Mouse (Mus musculus): ENCODE measurements around the gene Cc2d2b. TPM values are rescaled to one million over a fixed set of nuclear protein-coding genes. Genes with fewer than 3 reads are reported as not detected.

Cc2d2b gene
- polyA plus RNA-seq, 1 experiment from 2014 or later = 0.55 TPM

- Histone ChIP-seq H3K27ac (no peak overlapping the region), H3K4me3 (no peak overlapping the region), H3K9me3 (no peaks in the 10 kb centered on the region), H3K4me1 (replicated peaks) (no peaks in the 10 kb centered on the region), H3K36me3 (no peaks in the 10 kb centered on the region), H3K27me3 (ENCODE audit: insufficient read depth, poor library complexity, severe bottlenecking) (no peaks in the 10 kb centered on the region)
- WGBS = 88% methylated on average over 4 of the region's 4 CpGs
- no peak for DNase-seq (ENCODE audit: low spot score)
Observed at GRCm38 (mm10) chr19:40728213-40728612, 20.3 kb upstream of the Cc2d2b start.

- H3K27ac ChIP-seq = no peak overlapping the region
- no peaks in the 10 kb centered on the region for H3K4me1 ChIP-seq (replicated peaks)
Observed at GRCm38 (mm10) chr19:40728732-40729420, 19.7 kb upstream of the Cc2d2b start.

GRCm38 (mm10) chr19:40733409-40733808, 15.1 kb upstream of the Cc2d2b start:
- 83% methylated on average over 10 of the region's 10 CpGs for WGBS
- Histone ChIP-seq H3K27me3 (ENCODE audit: insufficient read depth, poor library complexity, severe bottlenecking) (no peaks in the 10 kb centered on the region), H3K4me1 (replicated peaks) (peaks cover 17% of the 10 kb centered on the region), H3K9me3 (no peaks in the 10 kb centered on the region), H3K27ac (no peak overlapping the region), H3K4me3 (no peak overlapping the region), H3K36me3 (no peaks in the 10 kb centered on the region)
- DNase-seq (ENCODE audit: low spot score) = no peak

More at GRCm38 (mm10) chr19:40728732-40729420, 19.7 kb upstream of the Cc2d2b start:
- no peak for DNase-seq (ENCODE audit: low spot score)
- H3K4me3 ChIP-seq = no peak overlapping the region
- H3K36me3 ChIP-seq = no peaks in the 10 kb centered on the region
- no peaks in the 10 kb centered on the region for H3K27me3 ChIP-seq (ENCODE audit: insufficient read depth, poor library complexity, severe bottlenecking)
- 72% methylated on average over 12 of the region's 12 CpGs for WGBS
- no peaks in the 10 kb centered on the region for H3K9me3 ChIP-seq

- Histone ChIP-seq H3K9me3 (no peaks in the 10 kb centered on the region), H3K27me3 (ENCODE audit: insufficient read depth, poor library complexity, severe bottlenecking) (no peaks in the 10 kb centered on the region), H3K4me1 (replicated peaks) (peaks cover 17% of the 10 kb centered on the region), H3K27ac (no peak overlapping the region), H3K4me3 (no peak overlapping the region), H3K36me3 (no peaks in the 10 kb centered on the region)
- 65% methylated on average over 4 of the region's 4 CpGs for WGBS
- no peak for DNase-seq (ENCODE audit: low spot score)
Observed at GRCm38 (mm10) chr19:40733849-40734248, 14.7 kb upstream of the Cc2d2b start.

- Histone ChIP-seq H3K27me3 (ENCODE audit: insufficient read depth, poor library complexity, severe bottlenecking) (no peaks in the 10 kb centered on the region), H3K9me3 (no peaks in the 10 kb centered on the region), H3K27ac (peak overlapping the region; percentile 85), H3K4me3 (peak overlapping the region; percentile 36), H3K36me3 (no peaks in the 10 kb centered on the region), H3K4me1 (replicated peaks) (peaks cover 17% of the 10 kb centered on the region)
- WGBS = 21% methylated on average over 17 of the region's 17 CpGs
- peak; percentile 89 for DNase-seq (ENCODE audit: low spot score)
Observed at GRCm38 (mm10) chr19:40736680-40737512, 11.7 kb upstream of the Cc2d2b start.

GRCm38 (mm10) chr19:40737613-40738012, 10.9 kb upstream of the Cc2d2b start:
- no peaks in the 10 kb centered on the region for H3K9me3 ChIP-seq
- no peak for DNase-seq (ENCODE audit: low spot score)
- peaks cover 17% of the 10 kb centered on the region for H3K4me1 ChIP-seq (replicated peaks)
- WGBS = 86% methylated on average over 5 of the region's 5 CpGs
- peak overlapping the region; percentile 85 for H3K27ac ChIP-seq
- H3K4me3 ChIP-seq = peak overlapping the region; percentile 36
- H3K27me3 ChIP-seq (ENCODE audit: insufficient read depth, poor library complexity, severe bottlenecking) = no peaks in the 10 kb centered on the region
- H3K36me3 ChIP-seq = no peaks in the 10 kb centered on the region

GRCm38 (mm10) chr19:40738683-40739324, 9.7 kb upstream of the Cc2d2b start:
- no peak overlapping the region for H3K4me3 ChIP-seq
- H3K36me3 ChIP-seq = no peaks in the 10 kb centered on the region
- WGBS = 87% methylated on average over 13 of the region's 13 CpGs
- H3K9me3 ChIP-seq = no peaks in the 10 kb centered on the region
- DNase-seq (ENCODE audit: low spot score) = no peak
- peaks cover 17% of the 10 kb centered on the region for H3K4me1 ChIP-seq (replicated peaks)
- H3K27ac ChIP-seq = peak overlapping the region; percentile 12; the same call in 1 of the 2 replicates
- no peaks in the 10 kb centered on the region for H3K27me3 ChIP-seq (ENCODE audit: insufficient read depth, poor library complexity, severe bottlenecking)

GRCm38 (mm10) chr19:40746603-40747002, 1.9 kb upstream of the Cc2d2b start:
- WGBS = 56% methylated on average over 4 of the region's 4 CpGs
- H3K4me1 ChIP-seq (replicated peaks) = 0 out of 2 replicates have a peak, but pooled peaks cover 3% of the 10 kb centered on the region
- no peaks in the 10 kb centered on the region for H3K27me3 ChIP-seq (ENCODE audit: insufficient read depth, poor library complexity, severe bottlenecking)
- H3K9me3 ChIP-seq = no peaks in the 10 kb centered on the region
- DNase-seq (ENCODE audit: low spot score) = no peak
- H3K36me3 ChIP-seq = no peaks in the 10 kb centered on the region
- no peak overlapping the region for H3K27ac ChIP-seq
- no peak overlapping the region for H3K4me3 ChIP-seq

GRCm38 (mm10) chr19:40754311-40754710, 5.8 kb downstream of the Cc2d2b start:
- DNase-seq (ENCODE audit: low spot score) = peak; percentile 52
- Histone ChIP-seq H3K4me3 (no peak overlapping the region), H3K27me3 (ENCODE audit: insufficient read depth, poor library complexity, severe bottlenecking) (no peaks in the 10 kb centered on the region), H3K9me3 (no peaks in the 10 kb centered on the region), H3K36me3 (no peaks in the 10 kb centered on the region), H3K4me1 (replicated peaks) (no peaks in the 10 kb centered on the region), H3K27ac (no peak overlapping the region)
- 77% methylated on average over 2 of the region's 2 CpGs for WGBS

- Histone ChIP-seq H3K27me3 (ENCODE audit: insufficient read depth, poor library complexity, severe bottlenecking) (peaks cover 6% of the 10 kb centered on the region; the same call in 1 of the 2 replicates), H3K4me1 (replicated peaks) (peaks cover 6% of the 10 kb centered on the region; the same call in 1 of the 2 replicates), H3K4me3 (no peak overlapping the region), H3K27ac (no peak overlapping the region), H3K36me3 (no peaks in the 10 kb centered on the region), H3K9me3 (no peaks in the 10 kb centered on the region)
- DNase-seq (ENCODE audit: low spot score) = no peak
- WGBS = 76% methylated on average over 2 of the region's 2 CpGs
Observed at GRCm38 (mm10) chr19:40760071-40760470, 11.5 kb downstream of the Cc2d2b start.

GRCm38 (mm10) chr19:40762023-40762759, 13.6 kb downstream of the Cc2d2b start:
- Histone ChIP-seq H3K4me3 (peak overlapping the region; percentile 36), H3K9me3 (no peaks in the 10 kb centered on the region), H3K27me3 (ENCODE audit: insufficient read depth, poor library complexity, severe bottlenecking) (peaks cover 6% of the 10 kb centered on the region; the same call in 1 of the 2 replicates), H3K27ac (peak overlapping the region; percentile 50), H3K4me1 (replicated peaks) (peaks cover 6% of the 10 kb centered on the region; the same call in 1 of the 2 replicates), H3K36me3 (no peaks in the 10 kb centered on the region)
- WGBS = 40% methylated on average over 22 of the region's 22 CpGs
- no peak for DNase-seq (ENCODE audit: low spot score)

- no peaks in the 10 kb centered on the region for H3K27me3 ChIP-seq (ENCODE audit: insufficient read depth, poor library complexity, severe bottlenecking)
- H3K4me3 ChIP-seq = no peak overlapping the region
- DNase-seq (ENCODE audit: low spot score) = no peak
- H3K27ac ChIP-seq = no peak overlapping the region
- peaks cover 3% of the 10 kb centered on the region; the same call in 1 of the 2 replicates for H3K4me1 ChIP-seq (replicated peaks)
- no peaks in the 10 kb centered on the region for H3K36me3 ChIP-seq
- WGBS = 88% methylated on average over 2 of the region's 2 CpGs
- H3K9me3 ChIP-seq = no peaks in the 10 kb centered on the region
Observed at GRCm38 (mm10) chr19:40767189-40767588, 18.6 kb downstream of the Cc2d2b start.
